Mouse (Mus musculus) mouse embryonic stem cell (cell line): ENCODE results near the gene Klhl1.

Experiments used
- in situ Hi-C, 2 experiments: fragments of 300-500 bp; cut with MboI; formaldehyde crosslinking; loops; 1 replicate in 1 of 2; 3 replicates in 1 of 2; pipeline ENCODE4 v1.14.3; 2019 to 2020; ENCODE audit warnings: low sequenced_read_pairs in 2 of 2, low pct_unique_long_range_greater_than_20kb in 1 of 2, mixed read lengths in 1 of 2; ENCODE audit not compliant: unreplicated experiment in 1 of 2

Gene Klhl1

GRCm38 (mm10) chr14:96081681-96082207 is 437.2 kb downstream of the Klhl1 start:
- in situ Hi-C loops, result no loop called here

GRCm38 (mm10) chr14:96065884-96066283 is 453.0 kb downstream of the Klhl1 start:
- in situ Hi-C loops, result no loop called here
